Mouse (Mus musculus) CH12.LX (cell line): Measurements from ENCODE around the gene Gpr137. TPM values are rescaled to one million over a fixed set of nuclear protein-coding genes. Genes with fewer than 3 reads are reported as not detected.
"Not testable (repeated sequence)": the region's sequence is repeated elsewhere in the genome, so short reads cannot be mapped to it uniquely, and the experiment has no call there.

Experiments used
- DNase-seq: peaks from one replicate; pipeline ENCODE4 v3.0.0-alpha.2; 2013; ENCODE audit errors: extremely low read depth
- H3K27ac ChIP-seq: 2 replicates; pipeline ENCODE4 v1.5.1; 2012; ENCODE audit warnings: low read depth, mild to moderate bottlenecking, control low read depth, moderate library complexity; ENCODE audit not compliant: insufficient read depth
- H3K27me3 ChIP-seq: replicated peaks from 2 replicates; pipeline ENCODE3; 2012; ENCODE audit warnings: inconsistent platforms
- H3K36me3 ChIP-seq, 2 experiments: replicated peaks in 1 of 2; 2 replicates each; pipeline versions ENCODE3 to v1.6.1; 2012; ENCODE audit warnings: inconsistent platforms in 1 of 2, low read length in 1 of 2, mild to moderate bottlenecking in 1 of 2, mixed read lengths in 1 of 2, moderate library complexity in 1 of 2; ENCODE audit not compliant: control insufficient read depth in 1 of 2, insufficient read depth in 1 of 2
- H3K4me1 ChIP-seq, 2 experiments: 2 replicates each; pipeline ENCODE4 v1.6.1; 2012; ENCODE audit warnings: inconsistent platforms in 1 of 2, moderate library complexity in 1 of 2; ENCODE audit not compliant: insufficient read depth in 2 of 2, control insufficient read depth in 1 of 2
- H3K4me2 ChIP-seq: 2 replicates; pipeline ENCODE4 v1.6.1; 2012; ENCODE audit warnings: low read depth, mild to moderate bottlenecking, control low read depth; ENCODE audit not compliant: poor library complexity, insufficient read depth, severe bottlenecking
- H3K4me3 ChIP-seq, 3 experiments: fragments of 150-350 bp in 1 of 3; sonication (generic) in 1 of 3; replicated peaks in 1 of 3; 2 replicates each; pipeline versions ENCODE3 to v1.5.1; 2011 to 2012; ENCODE audit warnings: low read depth in 2 of 3, low read length in 2 of 3, mild to moderate bottlenecking in 2 of 3, moderate library complexity in 2 of 3, control low read depth in 1 of 3, improper control_type of control experiment in 1 of 3, inconsistent platforms in 1 of 3, mixed read lengths in 1 of 3; ENCODE audit not compliant: poor library complexity in 1 of 3
- H3K79me2 ChIP-seq: replicated peaks from 2 replicates; pipeline ENCODE4 v1.6.1; 2012; ENCODE audit warnings: mild to moderate bottlenecking, moderate library complexity; ENCODE audit not compliant: control insufficient read depth, poor library complexity, insufficient read depth, severe bottlenecking; ENCODE audit errors: extremely low read depth
- H3K9ac ChIP-seq: 2 replicates; pipeline ENCODE4 v1.6.1; 2012; ENCODE audit warnings: low read depth, mild to moderate bottlenecking, control low read depth, moderate library complexity; ENCODE audit not compliant: insufficient read depth
- H3K9me3 ChIP-seq: replicated peaks from 2 replicates; pipeline ENCODE3; 2012; ENCODE audit warnings: low read length, inconsistent platforms, mixed read lengths
- CHD1 ChIP-seq: IDR thresholded peaks from 2 replicates; pipeline ENCODE4 v1.6.1; 2012; ENCODE audit warnings: low read depth, low read length, improper control_type of control experiment, inconsistent platforms
- CTCF ChIP-seq, 2 experiments: IDR thresholded peaks in 1 of 2; conservative IDR thresholded peaks in 1 of 2; 2 replicates each; pipeline ENCODE4 v1.5.1; 2011 to 2012; ENCODE audit warnings: low read depth in 2 of 2, low read length in 2 of 2, improper control_type of control experiment in 1 of 2, inconsistent platforms in 1 of 2, mild to moderate bottlenecking in 1 of 2, moderate library complexity in 1 of 2
- E2F4 ChIP-seq: IDR thresholded peaks from 2 replicates; pipeline ENCODE4 v1.6.1; 2011; ENCODE audit warnings: low read depth, low read length, improper control_type of control experiment; ENCODE audit not compliant: insufficient replicate concordance
- HCFC1 ChIP-seq: IDR thresholded peaks from 2 replicates; pipeline ENCODE4 v1.6.1; 2012; ENCODE audit warnings: low read depth, mild to moderate bottlenecking, inconsistent platforms, low read length, improper control_type of control experiment
- MAFK ChIP-seq: IDR thresholded peaks from 2 replicates; pipeline ENCODE4 v1.6.1; 2011; ENCODE audit warnings: low read length, improper control_type of control experiment; ENCODE audit not compliant: insufficient replicate concordance
- MAZ ChIP-seq: IDR thresholded peaks from 2 replicates; pipeline ENCODE4 v1.6.1; 2012; ENCODE audit warnings: low read depth, mild to moderate bottlenecking, inconsistent platforms, low read length, improper control_type of control experiment, moderate library complexity
- MXI1 ChIP-seq: IDR thresholded peaks from 2 replicates; pipeline ENCODE4 v1.6.1; 2011; ENCODE audit warnings: mild to moderate bottlenecking, low read depth, low read length, improper control_type of control experiment
- NELFE ChIP-seq: IDR thresholded peaks from 2 replicates; pipeline ENCODE4 v1.6.1; 2011; ENCODE audit warnings: low read depth, low read length, improper control_type of control experiment
- PAX5 ChIP-seq: IDR thresholded peaks from 2 replicates; pipeline ENCODE4 v1.6.1; 2012; ENCODE audit warnings: low read length, inconsistent platforms, mixed read lengths
- RCOR1 ChIP-seq: conservative IDR thresholded peaks from 2 replicates; pipeline ENCODE4 v1.6.1; 2012; ENCODE audit warnings: low read depth, mild to moderate bottlenecking, inconsistent platforms, low read length, improper control_type of control experiment
- SIN3A ChIP-seq: IDR thresholded peaks from 2 replicates; pipeline ENCODE4 v1.6.1; 2012; ENCODE audit warnings: low read length, improper control_type of control experiment, inconsistent platforms
- USF1 ChIP-seq: IDR thresholded peaks from 2 replicates; pipeline ENCODE4 v1.6.1; 2014; ENCODE audit warnings: low read depth, mild to moderate bottlenecking, inconsistent platforms, low read length, improper control_type of control experiment
- ZC3H11A ChIP-seq: IDR thresholded peaks from 2 replicates; pipeline ENCODE4 v1.6.1; 2012; ENCODE audit warnings: low read depth, mild to moderate bottlenecking, inconsistent platforms, low read length, improper control_type of control experiment
- dilution Hi-C: fragments of 300-500 bp; cut with MboI; formaldehyde crosslinking; loops from 2 replicates; pipeline ENCODE4 v1.14.3; 2020; ENCODE audit warnings: low sequenced_read_pairs; ENCODE audit not compliant: extremely low pct_unique_long_range_greater_than_20kb, extremely low pct_ligation_motif_present
- in situ Hi-C: fragments of 300-500 bp; cut with MboI; formaldehyde crosslinking; loops from 3 replicates; pipeline ENCODE4 v1.14.3; 2019; ENCODE audit warnings: low sequenced_read_pairs, low pct_ligation_motif_present, low pct_unique_long_range_greater_than_20kb, mixed read lengths
- polyA plus RNA-seq: library from polyadenylated mRNA; unstranded; fragments of >175 nt; gene quantifications from 2 replicates; pipeline ENCODE4 v1.2.1, GENCODE M21; 2012; ENCODE audit warnings: low read depth; ENCODE audit not compliant: insufficient read length
- total RNA-seq, 2 experiments: library from RNA; depleted of rRNA; stranded (reverse); fragments of 300-350 nt in 1 of 2; fragments of >200 nt in 1 of 2; gene quantifications; 2 replicates each; pipeline ENCODE4 v1.2.3; 2012 to 2014

Gpr137 gene
- total and polyA plus RNA-seq, 3 experiments: 8.8 to 18.1 (median 14.4) TPM

GRCm38 (mm10) chr19:6904846-6905245, 37.4 kb downstream of the Gpr137 start:
- Histone ChIP-seq H3K9ac (no peak overlapping the region), H3K4me1 (peaks cover 4 to 17% of the 10 kb centered on the region in 2 experiments; a peak in 3 of 4 replicates), H3K27ac (no peak overlapping the region), H3K9me3 (peaks cover 4% of the 10 kb centered on the region)
- in situ Hi-C loops (no loop called here), dilution Hi-C loops (no loop called here)
- TF ChIP-seq HCFC1 (no peak), E2F4 (no peak), PAX5 (no peak), MXI1 (no peak), USF1 (no peak), SIN3A (no peak), RCOR1 (no peak), ZC3H11A (no peak)
- TF ChIP-seq, all 38 proteins: peak for 0
- no peak overlapping the region for H3K4me3 ChIP-seq
- no peaks in the 10 kb centered on the region for H3K27me3 ChIP-seq
- no peak overlapping the region for H3K4me2 ChIP-seq
- peaks cover 15 to 44% of the 10 kb centered on the region in 2 experiments for H3K36me3 ChIP-seq
- DNase-seq: no peak
- H3K79me2 ChIP-seq: peaks cover 15% of the 10 kb centered on the region

GRCm38 (mm10) chr19:6903031-6903430, 39.2 kb downstream of the Gpr137 start:
- Histone ChIP-seq H3K4me1 (peaks cover 2 to 8% of the 10 kb centered on the region in 2 experiments; a peak in 3 of 4 replicates), H3K9me3 (peaks cover 6% of the 10 kb centered on the region), H3K4me2 (no peak overlapping the region), H3K9ac (no peak overlapping the region), H3K27ac (no peak overlapping the region), H3K27me3 (no peaks in the 10 kb centered on the region), H3K36me3 (peaks cover 17 to 44% of the 10 kb centered on the region in 2 experiments), H3K79me2 (peaks cover 3% of the 10 kb centered on the region), H3K4me3 (no peak overlapping the region)
- dilution Hi-C loops (no loop called here), in situ Hi-C loops (no loop called here)
- no peak for DNase-seq
- TF ChIP-seq MAFK: no peak
- TF ChIP-seq NELFE: no peak
- TF ChIP-seq CTCF (conservative IDR thresholded peaks at IDR 0.05 in 1 of 2, IDR thresholded peaks at IDR 0.05 in 1 of 2; ENCODE audit: low read depth in 2 of 2, low read length in 2 of 2): no peak

DNA sequence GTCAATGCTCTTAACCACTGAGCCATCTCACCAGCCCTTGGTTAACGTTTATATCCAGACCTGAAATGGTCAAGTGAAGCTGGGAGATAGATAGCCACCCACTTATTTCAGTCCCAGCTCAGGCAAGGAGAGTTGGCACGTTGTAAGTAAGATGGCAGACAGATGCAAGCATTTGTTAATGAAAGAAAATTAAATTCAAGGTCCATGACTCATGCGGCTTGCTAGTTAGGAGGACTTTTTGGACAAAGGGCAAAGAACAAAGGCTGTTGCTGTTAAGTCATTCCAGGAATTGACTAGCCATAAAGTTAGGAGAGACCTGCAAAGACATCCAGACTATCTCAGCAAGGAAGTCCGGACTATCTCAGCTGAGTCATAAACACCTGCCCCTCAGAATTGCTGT, 42.6 kb downstream of the Gpr137 start:
- peaks cover 12 to 13% of the 10 kb centered on the region in 2 experiments for H3K36me3 ChIP-seq
- peaks cover 0 to 4% of the 10 kb centered on the region in 2 experiments; a peak in 2 of 4 replicates for H3K4me1 ChIP-seq
- no peak overlapping the region for H3K4me3 ChIP-seq
- H3K4me2 ChIP-seq: no peak overlapping the region
- dilution Hi-C loops: no loop called here
- H3K27me3 ChIP-seq: no peaks in the 10 kb centered on the region
- H3K9ac ChIP-seq: no peak overlapping the region
- no peak for DNase-seq
- peaks cover 11% of the 10 kb centered on the region for H3K9me3 ChIP-seq
- no peaks in the 10 kb centered on the region; the same call in none of the 2 replicates for H3K79me2 ChIP-seq
- no peak overlapping the region for H3K27ac ChIP-seq
- in situ Hi-C loops: no loop called here
- TF ChIP-seq MAZ (no peak), CHD1 (no peak), PAX5 (no peak)

- Histone ChIP-seq H3K4me2 (peak overlapping the region; percentile 89), H3K4me3 (peak overlapping the region in 2 of 3 experiments; percentile 0 to 37), H3K9me3 (peaks cover 11% of the 10 kb centered on the region), H3K9ac (peak overlapping the region; percentile 64), H3K36me3 (peaks cover 0 to 12% of the 10 kb centered on the region in 2 experiments)
- H3K27me3 ChIP-seq, dilution Hi-C loops, H3K79me2 ChIP-seq, H3K27ac ChIP-seq, in situ Hi-C loops, H3K4me1 ChIP-seq: not testable (repeated sequence)
- DNase-seq: peak; percentile 24
These were observed 46.5 kb downstream of the Gpr137 start for GRCm38 (mm10) chr19:6895608-6896305.
